Mouse (Mus musculus): ENCODE data around the gene Fgf15.

Gene Fgf15

DNA sequence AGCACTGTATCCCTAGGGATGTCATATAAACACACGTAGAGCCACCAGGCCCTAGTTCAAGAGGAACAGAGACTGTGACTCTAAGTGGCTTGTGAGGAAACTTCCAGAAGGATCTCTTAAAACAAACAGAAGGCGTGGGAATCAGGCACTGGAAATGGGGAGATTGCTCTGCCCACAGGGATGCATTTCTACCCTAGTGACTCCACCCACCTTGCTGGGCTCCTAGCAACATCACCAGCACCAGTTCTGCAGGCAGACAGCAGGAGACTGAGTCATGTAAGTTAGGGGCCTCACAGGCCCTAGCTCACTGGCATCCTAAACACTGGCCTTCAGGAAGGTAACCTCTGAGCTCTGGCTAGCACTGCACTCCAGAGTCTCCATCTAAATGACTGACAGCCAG is 4.5 kb upstream of the Fgf15 start:
- no peak for DNase-seq

DNA sequence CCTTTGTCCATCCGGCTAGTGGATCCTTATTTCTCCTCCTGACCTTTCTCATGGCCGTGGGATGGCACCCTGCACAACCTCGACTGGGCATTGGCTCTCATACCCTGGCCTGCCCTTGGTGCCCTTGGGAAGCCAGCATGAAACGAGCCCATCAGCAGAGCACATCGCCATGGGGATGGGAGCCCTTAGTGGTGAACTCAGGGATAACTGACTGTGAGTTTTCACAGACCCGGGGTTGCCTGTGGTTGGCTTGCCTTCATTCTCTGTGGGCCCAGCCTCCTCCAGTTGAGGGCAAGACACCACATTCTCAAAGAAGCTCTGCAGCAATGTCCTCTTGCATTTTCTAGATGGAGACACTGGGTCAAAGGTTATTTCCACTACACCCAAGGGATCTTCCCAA is 4.0 kb upstream of the Fgf15 start:
- no peak for DNase-seq

DNA sequence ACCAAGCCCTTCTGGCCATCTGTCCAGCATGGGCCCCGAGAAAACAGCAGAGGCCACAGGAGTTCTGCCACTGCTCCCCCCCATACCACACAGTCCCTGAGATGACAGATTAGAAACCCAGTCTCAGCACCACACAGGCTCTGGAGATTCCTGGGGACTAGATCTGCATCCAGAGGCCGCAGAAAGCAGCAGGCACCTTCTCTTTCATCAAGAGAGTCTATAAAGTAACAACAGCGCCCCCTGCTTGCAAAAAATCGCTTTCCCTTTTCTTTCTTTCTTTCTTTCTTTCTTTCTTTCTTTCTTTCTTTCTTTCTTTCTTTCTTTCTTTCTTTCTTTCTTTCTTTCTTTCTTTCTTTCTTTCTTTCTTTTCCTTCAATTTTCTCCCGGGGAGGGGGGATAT is 2.1 kb upstream of the Fgf15 start:
- DNase-seq = peak; percentile 58

DNA sequence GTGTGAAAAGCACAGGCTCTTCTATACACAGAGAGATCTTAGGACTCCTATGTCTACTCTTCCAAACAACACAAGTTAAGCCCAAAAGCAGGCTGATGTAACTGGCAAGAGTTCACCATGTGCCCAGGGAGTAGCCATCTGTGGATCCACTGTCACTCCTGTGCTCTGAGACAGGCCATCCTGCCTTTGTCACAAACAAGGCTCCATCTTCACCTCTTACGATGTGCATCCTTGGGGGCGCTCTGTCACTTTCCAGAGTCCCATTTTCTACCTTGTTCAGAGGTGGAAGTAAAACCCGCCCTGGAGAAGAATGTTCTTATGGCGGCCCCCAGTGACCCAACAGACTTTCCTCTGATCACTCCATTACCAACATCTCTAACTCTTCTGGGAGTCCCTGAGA is 1.6 kb upstream of the Fgf15 start:
- no peak for DNase-seq

DNA sequence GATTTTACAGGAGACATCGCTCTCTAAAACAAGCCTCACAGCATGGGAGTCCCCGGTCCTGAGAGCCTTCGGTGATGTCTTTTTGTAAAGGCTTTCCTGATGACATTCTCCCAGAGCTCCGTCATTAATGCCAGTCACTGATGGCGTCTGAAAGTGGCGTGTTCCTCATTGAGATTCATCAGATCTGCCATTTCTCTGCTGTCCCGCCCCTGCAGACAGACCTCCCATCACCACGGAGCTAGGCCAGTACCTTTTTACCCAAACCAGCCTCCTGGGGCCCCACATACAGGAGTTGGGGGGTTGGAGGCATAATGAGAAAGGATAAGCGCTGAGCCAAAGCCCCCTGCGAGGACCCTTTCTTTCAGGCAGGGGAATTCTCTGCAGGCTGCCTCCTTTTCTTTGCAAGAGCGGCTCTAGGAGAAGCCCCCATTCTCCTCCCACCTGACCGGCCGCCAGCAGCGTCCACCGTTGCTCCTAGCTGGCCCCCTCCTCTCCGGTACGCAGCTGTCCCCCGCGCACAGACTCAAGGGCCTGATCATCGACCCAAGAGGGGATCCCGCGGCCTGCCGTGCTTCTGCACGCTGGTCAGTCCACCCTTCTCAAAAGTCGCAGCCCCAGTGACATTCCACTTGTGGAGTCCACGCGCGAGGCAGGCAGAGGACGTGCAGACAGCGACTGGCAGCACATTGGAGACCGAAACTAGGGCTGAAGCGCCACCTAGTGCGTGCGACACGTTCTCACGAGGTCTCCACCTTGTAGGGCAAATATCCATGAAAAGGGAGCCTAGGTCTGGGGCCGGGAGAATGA is 823 bp upstream of the Fgf15 start:
- peak; percentile 81 for DNase-seq

DNA sequence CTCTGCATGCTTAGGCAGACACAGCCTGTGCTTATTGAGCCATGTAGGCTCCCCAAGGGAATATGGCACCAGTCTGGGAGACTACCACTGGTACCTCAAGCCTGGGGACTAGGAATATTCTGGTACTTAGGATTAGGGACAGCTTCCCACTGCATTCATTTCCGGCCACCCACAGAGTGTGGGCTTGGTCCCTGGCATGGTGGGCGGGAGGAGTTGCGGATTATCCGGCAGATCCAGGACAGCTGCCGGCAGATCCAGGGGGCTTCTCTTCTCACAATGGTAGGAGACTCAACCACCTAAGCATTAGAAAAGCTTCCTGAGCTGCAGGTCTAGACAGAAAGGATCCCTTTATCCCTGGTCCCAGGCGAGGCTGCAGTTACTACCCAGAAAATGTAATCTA is 2.2 kb downstream of the Fgf15 start:
- DNase-seq = no peak

DNA sequence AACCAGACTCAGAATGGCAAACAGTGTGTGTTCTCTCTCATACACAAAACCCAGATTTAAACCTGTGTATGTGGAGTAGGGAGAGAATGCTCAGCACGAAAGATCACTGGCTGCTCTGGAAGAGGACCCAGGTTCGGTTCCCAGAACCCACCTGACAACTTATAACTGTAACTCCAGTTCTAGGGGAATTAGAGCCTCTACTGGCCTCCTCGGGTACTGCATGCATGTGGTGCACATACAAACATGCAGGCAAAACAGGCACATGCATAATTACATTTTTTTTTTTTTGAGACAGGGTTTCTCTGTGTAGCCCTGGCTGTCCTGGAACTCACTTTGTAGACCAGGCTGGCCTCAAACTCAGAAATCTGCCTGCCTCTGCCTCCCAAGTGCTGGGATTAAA is 9.2 kb downstream of the Fgf15 start:
- peak; percentile 39 for DNase-seq

DNA sequence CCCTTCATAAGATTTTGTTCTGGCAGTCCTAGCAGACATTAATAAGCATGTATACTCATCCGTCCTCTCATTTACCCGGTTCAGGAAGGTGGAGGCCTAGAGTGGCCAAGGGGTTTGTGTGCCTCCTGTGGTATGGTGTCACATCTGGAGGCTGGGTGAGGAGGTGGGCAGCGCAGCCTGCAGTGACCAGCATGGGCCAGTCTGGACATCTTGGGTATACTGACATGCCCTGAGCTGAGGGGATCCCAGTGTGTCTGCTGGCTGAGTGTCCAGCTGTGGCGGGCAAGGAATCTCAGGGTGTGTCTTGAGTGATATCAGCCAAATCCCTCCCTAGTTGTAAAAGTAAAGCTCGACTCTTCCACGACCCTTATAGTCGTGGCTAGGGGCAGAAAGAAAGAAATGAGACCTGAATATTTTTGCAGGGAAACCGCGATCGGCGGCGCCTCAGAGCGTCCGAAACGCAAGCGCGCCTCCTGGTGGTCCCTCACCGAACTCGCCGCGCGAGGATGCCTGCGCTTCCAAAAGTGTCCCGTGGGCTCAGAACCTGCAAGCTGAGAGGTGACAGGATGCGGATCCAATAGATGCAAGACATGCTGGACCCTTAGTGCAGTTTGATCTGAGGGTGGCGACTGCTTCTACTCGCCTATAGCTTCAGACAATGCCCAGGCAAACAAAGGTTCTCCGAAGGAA is 10.5 kb downstream of the Fgf15 start:
- DNase-seq = peak; percentile 84

DNA sequence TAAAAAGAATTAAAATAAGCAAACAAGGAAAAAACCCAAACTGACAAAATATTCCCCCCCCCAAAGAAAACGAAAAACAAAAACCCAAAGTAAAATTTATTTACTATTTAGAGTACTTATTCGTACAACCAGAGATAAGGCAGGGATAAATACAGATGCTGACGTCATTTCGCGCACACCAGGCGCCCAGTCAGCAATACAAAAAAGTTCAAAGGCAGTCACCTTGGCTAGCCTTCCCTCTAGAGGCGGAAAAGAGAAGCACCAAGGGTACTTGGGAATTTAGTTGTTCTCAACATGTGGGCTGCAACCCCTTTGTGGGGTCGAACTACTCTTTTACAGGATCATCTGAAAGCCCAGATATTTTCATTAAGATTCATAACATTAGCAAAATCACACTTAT is 11.5 kb downstream of the Fgf15 start:
- no peak for DNase-seq

DNA sequence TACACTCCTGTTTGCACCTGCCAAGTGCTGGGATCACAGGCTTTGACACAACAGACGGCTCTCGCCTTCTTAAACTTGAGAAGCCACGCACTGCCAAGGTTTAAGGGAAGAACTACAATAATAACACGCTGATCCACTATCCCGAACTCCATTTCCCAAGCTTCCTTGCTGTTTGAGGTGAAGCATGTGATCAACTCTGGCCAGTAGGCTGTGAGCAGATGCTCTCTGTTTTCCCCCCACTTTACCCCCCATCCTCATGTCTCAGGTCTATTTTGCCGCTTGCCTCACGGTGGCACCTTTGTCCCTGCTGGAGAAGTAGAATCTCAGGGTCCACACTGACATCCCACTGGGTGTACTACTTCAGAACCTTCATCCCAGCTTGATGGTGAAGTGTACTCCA is 12.4 kb downstream of the Fgf15 start:
- DNase-seq = no peak

DNA sequence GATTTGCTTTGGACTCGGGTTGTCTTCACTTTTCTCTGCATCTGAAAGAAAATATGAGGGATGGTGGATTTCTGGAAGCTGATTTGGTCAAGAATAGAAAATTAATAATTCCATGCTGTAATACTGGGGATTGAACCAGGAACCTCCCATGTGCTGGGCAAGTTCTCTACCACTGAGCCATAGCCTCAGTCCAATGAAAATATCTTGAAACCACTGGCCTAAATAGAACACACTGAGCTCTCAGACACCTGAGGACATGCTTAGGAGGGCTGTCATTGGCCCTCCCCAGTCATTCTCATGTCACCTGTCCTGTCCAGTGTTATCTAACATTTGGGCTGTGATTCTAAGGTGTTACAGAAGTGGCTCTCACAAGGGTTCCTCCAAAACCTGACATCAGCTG is 14.8 kb downstream of the Fgf15 start:
- DNase-seq = no peak

DNA sequence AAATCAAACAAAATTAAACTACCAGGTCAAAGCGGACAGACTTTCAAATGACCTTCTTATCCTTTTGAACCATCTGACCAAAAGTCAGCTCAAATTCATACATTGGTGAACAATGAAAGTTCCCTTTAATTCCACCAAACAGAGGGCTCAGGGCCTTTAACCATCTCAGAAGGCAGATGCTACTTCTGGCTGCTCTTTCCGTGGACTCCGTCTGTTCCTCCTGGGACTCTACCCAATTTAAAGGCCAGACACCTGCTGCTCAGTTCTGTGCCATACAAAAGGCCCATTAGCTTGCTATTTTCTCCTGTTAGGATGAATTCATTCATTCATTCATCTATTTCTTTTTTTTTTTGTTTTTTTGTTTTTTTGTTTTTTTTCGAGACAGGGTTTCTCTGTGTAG is 16.6 kb downstream of the Fgf15 start:
- DNase-seq = no peak

DNA sequence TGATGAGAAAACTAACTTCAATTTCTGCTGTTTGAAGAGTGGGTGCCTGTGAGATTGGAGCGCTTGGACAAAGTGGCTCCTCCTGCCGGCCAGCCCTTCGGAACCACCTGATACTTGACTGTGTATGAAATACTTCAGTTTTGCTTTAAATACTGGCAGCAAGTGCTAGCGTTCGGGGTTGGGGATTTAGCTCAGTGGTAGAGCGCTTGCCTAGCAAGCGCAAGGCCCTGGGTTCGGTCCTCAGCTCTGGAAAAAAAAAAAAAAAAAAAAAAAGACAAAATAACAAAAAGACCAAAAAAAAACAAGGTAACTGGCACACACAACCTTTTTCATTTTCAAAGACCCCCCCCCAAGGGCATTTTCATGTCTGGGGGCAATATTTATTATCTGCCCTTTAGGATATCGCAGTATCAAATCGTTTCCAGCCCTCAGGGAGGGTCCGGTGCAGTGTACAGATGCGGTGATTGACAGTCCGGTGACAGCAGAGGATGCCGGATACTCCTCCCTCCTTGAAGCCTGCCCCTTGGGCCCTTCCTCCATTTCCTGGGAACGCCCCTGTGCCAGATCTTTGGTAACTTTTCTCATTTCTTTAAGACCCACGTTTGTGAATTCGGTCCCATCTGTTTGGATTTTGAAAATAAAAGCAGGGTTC is 18.1 kb downstream of the Fgf15 start:
- DNase-seq = peak; percentile 32

DNA sequence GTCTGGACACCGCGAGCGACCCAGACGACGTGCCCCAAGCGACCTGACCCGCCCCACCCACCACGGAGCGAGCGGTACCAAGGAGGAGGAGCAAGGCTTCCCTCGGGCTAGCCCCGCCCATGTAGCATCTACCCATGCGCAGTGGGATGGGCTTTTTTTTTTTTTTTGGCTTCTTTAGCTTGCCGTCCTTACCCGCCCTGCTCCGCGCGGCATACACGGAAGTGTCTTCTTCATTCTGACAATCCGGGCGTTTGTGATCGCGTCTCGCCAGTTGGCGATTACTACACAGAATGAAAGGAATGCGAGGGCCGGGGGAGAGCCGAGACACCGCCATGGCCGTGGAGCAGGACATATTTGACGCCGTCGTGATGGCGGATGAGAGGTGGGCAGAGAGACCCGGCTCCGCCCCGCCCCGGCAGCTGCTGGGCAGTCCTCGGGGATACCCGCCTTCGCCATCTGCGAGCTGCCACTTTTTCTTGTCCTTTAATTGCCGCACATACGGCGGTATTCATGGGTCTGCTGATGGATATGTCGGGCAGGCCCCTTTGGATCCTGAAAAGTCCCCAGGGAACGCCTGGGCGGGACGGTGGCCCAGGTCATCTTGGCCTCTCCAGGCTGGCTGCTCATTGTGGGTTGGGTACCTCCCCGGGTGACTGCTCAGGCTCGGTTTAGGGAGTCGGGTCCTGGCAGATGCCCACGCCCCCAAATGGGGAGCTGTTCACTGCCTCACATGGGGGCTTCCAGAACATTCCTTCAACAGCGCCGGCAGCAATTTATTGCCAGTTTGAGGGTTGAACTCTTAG is 18.8 kb downstream of the Fgf15 start, which contains the start of gene LTO1:
TSS of gene LTO1 (plus strand) at position 153 of the 803 bp plus-strand sequence.
- peak; percentile 92 for DNase-seq

DNA sequence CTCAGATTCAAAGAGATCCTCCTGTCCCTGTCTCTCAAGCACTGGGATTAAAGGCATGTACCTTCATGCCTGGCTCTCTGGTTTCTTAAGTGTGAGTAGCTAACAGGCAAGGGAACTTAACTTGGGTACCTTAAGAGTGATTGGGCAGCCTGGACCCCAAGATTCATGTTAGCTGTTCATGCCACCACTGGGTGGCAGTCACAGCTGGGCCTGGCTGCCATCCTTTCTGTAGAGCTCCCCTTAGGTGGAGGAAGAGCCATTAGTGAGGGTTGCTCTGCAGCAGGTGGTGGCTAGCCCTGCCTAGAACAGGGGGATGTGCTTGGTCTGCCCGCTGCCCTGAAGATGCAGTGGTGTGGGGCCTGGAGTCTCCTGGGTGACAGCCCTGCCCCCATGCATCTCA is 22.5 kb downstream of the Fgf15 start:
- DNase-seq = no peak

DNA sequence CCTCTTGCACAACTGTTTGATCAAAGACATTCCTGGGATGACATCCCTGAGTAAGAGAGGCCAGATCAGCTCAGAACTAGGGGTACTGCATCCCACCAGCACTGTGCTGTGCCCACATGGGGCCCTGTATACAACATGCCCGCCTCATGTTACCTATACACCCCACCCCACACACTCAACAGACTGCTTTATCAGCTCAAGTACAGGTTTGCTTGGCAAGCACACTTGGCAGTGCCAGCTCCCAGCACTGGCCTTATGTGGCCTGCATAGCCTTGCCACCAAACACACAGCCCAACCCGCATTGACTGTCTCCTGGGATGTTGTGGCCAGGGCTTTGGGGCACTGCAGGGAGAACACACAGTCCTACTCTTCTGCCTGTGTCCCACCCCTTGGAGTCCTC is 31.3 kb downstream of the Fgf15 start:
- no peak for DNase-seq

DNA sequence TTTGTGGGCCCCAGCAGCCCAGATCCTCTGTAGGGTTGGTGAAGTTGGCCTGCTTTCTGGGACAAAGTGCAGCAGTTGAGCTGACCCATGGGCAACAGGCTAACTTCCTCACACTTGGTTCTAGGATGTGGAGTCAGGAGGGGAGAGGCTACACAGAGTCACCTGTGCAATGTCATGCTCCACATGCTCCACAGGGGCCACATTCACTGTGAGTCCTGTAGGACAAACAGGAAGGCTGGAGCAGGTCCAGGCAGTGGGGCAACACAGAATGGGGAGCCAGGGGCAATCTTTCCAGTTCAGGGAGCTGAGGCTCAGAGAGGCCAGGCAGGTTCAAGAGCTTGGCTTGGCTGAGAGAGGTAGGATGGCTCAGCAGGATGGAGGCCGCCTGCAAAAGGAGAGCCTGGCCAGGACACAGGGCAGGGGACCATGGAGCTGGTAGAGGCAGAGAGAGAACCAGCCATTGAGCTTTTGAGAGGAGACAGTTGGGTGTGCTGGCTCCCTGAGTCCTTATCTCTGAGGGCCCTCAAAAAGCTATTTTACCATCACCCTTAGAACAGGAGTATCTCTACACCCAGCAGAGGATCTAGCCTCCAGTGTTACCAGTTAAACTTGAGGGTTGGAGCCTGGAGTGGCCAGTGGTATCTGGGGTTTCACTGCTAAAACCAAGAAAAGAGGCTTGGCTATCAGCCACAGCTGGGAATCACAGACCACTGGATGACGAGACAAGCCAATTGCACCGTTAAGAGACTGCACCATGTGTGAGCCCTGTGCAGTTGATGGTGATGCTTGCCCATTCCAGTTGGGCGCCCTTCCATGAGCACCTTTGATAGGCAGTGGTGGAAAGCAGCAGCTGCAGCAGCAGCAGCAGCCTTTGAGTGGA is 31.9 kb downstream of the Fgf15 start:
- no peak for DNase-seq

DNA sequence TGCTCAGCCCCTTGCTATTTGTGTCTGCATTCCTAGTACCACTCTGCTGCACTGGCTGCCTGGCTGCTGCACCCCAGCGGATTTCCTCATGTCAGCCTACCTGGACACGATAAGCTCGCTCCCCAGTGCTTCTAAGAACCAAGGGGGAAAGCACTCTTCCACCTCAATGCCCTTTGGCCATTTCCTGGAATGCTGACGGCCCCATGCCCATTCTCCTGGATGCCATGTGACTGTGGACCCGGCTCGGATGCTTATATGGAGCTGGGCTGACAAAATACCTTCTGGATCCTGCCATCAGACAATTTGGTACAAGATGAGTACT is 32.5 kb downstream of the Fgf15 start:
- DNase-seq = no peak

DNA sequence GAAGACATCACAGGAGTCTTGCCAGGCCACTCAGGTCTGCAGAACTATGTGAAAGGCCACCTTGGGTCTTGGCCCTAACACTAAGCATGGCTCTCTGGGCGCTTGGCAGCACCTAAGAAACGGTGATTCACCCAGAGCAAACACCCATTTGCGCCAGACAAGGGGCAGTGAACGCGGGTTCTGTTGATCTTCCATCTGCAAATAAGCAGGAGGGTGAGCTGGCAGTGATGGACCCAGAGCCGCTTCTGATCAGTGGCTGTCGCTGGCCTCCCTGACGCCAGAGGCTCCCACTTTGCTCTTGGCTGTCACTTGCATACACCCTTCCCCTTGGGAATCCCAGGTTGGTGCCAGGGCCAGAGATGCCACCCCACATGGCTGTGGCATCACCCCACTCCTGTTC is 33.2 kb downstream of the Fgf15 start:
- DNase-seq = no peak

DNA sequence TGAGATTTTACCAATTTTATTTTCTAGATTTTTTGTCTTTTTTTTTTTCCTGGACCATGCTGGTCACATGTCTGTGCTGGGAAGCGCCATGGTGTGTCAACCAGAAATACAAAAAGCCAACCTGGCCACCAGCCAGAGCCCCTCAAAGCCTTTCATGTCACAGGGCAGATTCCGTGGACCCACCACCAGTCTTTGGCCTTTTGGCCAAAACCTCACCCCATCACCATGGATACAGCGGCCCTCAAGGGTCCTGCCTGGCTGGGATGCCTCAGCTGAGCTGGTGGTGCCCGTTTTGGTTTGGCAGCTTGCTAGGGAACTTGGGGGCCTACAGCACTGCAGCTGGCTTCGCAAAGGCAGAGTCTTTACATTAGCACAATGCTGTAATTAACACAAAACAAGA is 33.6 kb downstream of the Fgf15 start:
- no peak for DNase-seq

DNA sequence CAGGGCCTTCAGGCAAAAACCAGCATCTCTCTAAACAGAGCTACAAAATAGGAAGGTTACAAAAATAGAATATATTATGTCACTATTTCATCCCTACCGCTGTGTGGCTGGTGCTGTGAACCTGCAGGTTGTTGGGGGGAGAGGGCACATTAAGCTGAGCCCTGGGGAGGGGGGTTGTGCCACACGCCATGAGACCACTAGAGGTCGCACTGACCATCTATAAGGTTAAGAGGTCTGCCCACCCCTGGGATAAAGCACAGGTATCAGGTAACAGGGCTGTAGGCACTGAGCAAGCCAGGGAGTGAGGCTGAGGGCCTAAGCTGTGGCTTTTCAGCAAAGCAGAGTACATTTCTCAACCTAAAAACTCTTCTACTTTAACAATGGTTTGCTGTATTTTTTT is 35.4 kb downstream of the Fgf15 start:
- peak; percentile 81 for DNase-seq

DNA sequence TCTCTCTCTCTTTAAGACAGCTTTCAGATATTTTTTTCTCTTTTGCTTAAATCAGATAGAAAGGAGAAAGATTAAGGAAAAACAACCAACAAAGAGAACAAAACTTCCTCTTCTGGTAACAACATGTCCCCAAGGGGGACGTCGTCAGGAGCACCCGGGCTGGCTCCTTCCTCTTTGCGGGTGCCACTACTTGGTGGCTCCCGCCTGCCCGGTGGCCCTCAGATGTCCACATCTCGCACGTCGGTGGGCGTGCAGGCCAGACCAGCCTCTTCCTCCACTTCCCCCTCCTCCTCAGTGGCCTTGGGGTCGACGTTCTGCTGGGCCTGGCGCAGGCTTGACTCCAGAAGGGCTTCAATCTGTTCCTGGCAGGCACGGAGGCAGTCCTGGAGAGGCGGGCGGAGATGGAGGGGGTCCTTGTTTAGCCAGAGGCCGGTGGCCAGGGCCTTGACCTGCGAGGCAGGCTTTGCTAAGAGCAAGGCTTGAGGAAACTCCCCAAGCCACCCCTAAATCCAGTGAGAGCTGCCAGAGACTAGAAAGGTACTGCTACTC is 36.1 kb downstream of the Fgf15 start:
- DNase-seq = no peak

Data from thymus, postnatal 4 days (tissue).